Mouse (Mus musculus) cerebellum, adult 2 months (tissue): ENCODE measurements at regions not wholly inside any gene's neighbourhood (a gene's known extent, or its start where the extent isn't known, plus 50 kb on each side); places are given as distances from the start of the nearest gene placed in this dataset.

ENCODE experiments used
- CTCF ChIP-seq: fragments of 200-500 bp; IDR thresholded peaks from 2 replicates; pipeline ENCODE4 v1.5.1; 2011; ENCODE audit warnings: low read depth, mild to moderate bottlenecking, control low read depth, low read length, moderate library complexity, borderline replicate concordance; ENCODE audit not compliant: insufficient read depth
- POLR2A ChIP-seq: fragments of 200-500 bp; IDR thresholded peaks from 2 replicates; pipeline ENCODE4 v1.6.1; 2011; ENCODE audit warnings: low read length, control low read depth, borderline replicate concordance; ENCODE audit not compliant: insufficient read depth

DNA sequence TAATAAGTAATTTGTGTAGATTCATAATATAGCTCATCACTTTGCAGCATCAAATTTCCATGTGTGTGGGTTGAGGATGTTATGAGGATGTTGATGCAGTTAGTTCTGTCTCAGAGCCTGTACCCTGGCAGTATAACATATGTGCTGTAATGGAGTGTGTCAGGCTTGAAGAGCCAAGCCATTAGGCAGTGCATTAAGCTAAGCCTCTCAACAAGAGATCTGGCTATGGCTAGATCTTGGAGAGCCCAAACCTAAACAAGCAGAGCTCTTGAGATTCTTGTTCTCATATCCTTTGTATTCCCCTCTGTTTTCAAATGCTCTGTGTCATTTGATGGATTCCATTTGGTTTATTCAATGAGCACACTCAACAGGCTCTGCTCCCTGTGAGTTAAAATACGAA lies 1120.0 kb upstream of the Slc10a2 start:
- TF ChIP-seq CTCF = no peak
- TF ChIP-seq POLR2A = no peak
